Mouse (Mus musculus): ENCODE data around the gene Noc2l. TPM values are rescaled to one million over a fixed set of nuclear protein-coding genes. Genes with fewer than 3 reads are reported as not detected.

Gene Noc2l
- 56.5 and 59.5 TPM in 2 replicates for polyA plus RNA-seq (2014; fragmentation: Nextera tagmentation; extraction: Ambion mirVana)

- WGBS: 1% methylated on average over 57 of the region's 90 CpGs
These were observed at the start of gene Noc2l for GRCm38 (mm10) chr4:156235808-156236533. Gene Noc2l (plus strand): TSS chr4:156236010.

GRCm38 (mm10) chr4:156188162-156188810 lies 47.5 kb upstream of the Noc2l start:
- 49% methylated on average over 5 of the region's 5 CpGs for WGBS
- Histone ChIP-seq H3K27me3 (replicated peaks; ENCODE audit: control insufficient read depth, insufficient read depth, low read length) (no peaks in the 10 kb centered on the region), H3K4me3 (ENCODE audit: low read depth, low read length) (no peak overlapping the region), H3K4me1 (ENCODE audit: control insufficient read depth, insufficient read depth, low read length) (peaks cover 40% of the 10 kb centered on the region), H3K9ac (ENCODE audit: low read depth, low read length) (0 out of 2 replicates have a peak overlapping the region, but pooled peaks have one; percentile 27), H3K4me2 (ENCODE audit: low read depth, low read length) (0 out of 2 replicates have a peak overlapping the region, but pooled peaks have one; percentile 2), H3K9me3 (ENCODE audit: control insufficient read depth, low read length) (no peaks in the 10 kb centered on the region), H3K27ac (replicated peaks; ENCODE audit: low read depth, low read length) (peak overlapping the region; percentile 75; the same call in 1 of the 2 replicates), H3K36me3 (ENCODE audit: control insufficient read depth, insufficient read depth, low read length) (peaks cover 49% of the 10 kb centered on the region)
- ATAC-seq (ENCODE audit: low read depth) (no peak), DNase-seq (ENCODE audit: low spot score) (no peak)

More at GRCm38 (mm10) chr4:156235808-156236533, at the start of gene Noc2l:
- DNase-seq (ENCODE audit: low spot score): peak; percentile 96
- H3K4me2 ChIP-seq (ENCODE audit: low read depth, low read length): peak within 1 kb of the TSS; percentile 93
- H3K9ac ChIP-seq (ENCODE audit: low read depth, low read length): peak within 1 kb of the TSS; percentile 79
- no peaks in the 10 kb centered on the region for H3K27me3 ChIP-seq (replicated peaks; ENCODE audit: control insufficient read depth, insufficient read depth, low read length)
- peak within 1 kb of the TSS; percentile 91 for H3K4me3 ChIP-seq (ENCODE audit: low read depth, low read length)
- H3K36me3 ChIP-seq (ENCODE audit: control insufficient read depth, insufficient read depth, low read length): peaks cover 59% of the 10 kb centered on the region
- peak within 1 kb of the TSS; percentile 90 for H3K27ac ChIP-seq (replicated peaks; ENCODE audit: low read depth, low read length)
- no peaks in the 10 kb centered on the region for H3K9me3 ChIP-seq (ENCODE audit: control insufficient read depth, low read length)
- ATAC-seq (ENCODE audit: low read depth): peak; percentile 91
- H3K4me1 ChIP-seq (ENCODE audit: control insufficient read depth, insufficient read depth, low read length): peaks cover 4% of the 10 kb centered on the region; the same call in 1 of the 2 replicates

GRCm38 (mm10) chr4:156188811-156189323 lies 46.9 kb upstream of the Noc2l start:
- peaks cover 45% of the 10 kb centered on the region for H3K36me3 ChIP-seq (ENCODE audit: control insufficient read depth, insufficient read depth, low read length)

GRCm38 (mm10) chr4:156192421-156193199 lies 43.2 kb upstream of the Noc2l start:
- 33% methylated on average over 8 of the region's 8 CpGs for WGBS
- Histone ChIP-seq H3K27ac (replicated peaks; ENCODE audit: low read depth, low read length) (peak overlapping the region; percentile 72), H3K4me3 (ENCODE audit: low read depth, low read length) (no peak overlapping the region), H3K36me3 (ENCODE audit: control insufficient read depth, insufficient read depth, low read length) (peaks cover 42% of the 10 kb centered on the region), H3K9me3 (ENCODE audit: control insufficient read depth, low read length) (no peaks in the 10 kb centered on the region), H3K4me1 (ENCODE audit: control insufficient read depth, insufficient read depth, low read length) (peaks cover 43% of the 10 kb centered on the region), H3K27me3 (replicated peaks; ENCODE audit: control insufficient read depth, insufficient read depth, low read length) (no peaks in the 10 kb centered on the region), H3K9ac (ENCODE audit: low read depth, low read length) (no peak overlapping the region), H3K4me2 (ENCODE audit: low read depth, low read length) (peak overlapping the region; percentile 13; the same call in 1 of the 2 replicates)
- DNase-seq (ENCODE audit: low spot score): peak; percentile 63
- peak; percentile 17; the same call in 1 of the 2 replicates for ATAC-seq (ENCODE audit: low read depth)

More at GRCm38 (mm10) chr4:156188811-156189323, 46.9 kb upstream of the Noc2l start:
- 0 out of 2 replicates have a peak overlapping the region, but pooled peaks have one; percentile 2 for H3K4me2 ChIP-seq (ENCODE audit: low read depth, low read length)
- DNase-seq (ENCODE audit: low spot score) (peak; percentile 66), ATAC-seq (ENCODE audit: low read depth) (peak; percentile 31)
- H3K4me3 ChIP-seq (ENCODE audit: low read depth, low read length): no peak overlapping the region
- 23% methylated on average over 6 of the region's 6 CpGs for WGBS
- H3K9ac ChIP-seq (ENCODE audit: low read depth, low read length): peak overlapping the region; percentile 27; the same call in 1 of the 2 replicates
- H3K27me3 ChIP-seq (replicated peaks; ENCODE audit: control insufficient read depth, insufficient read depth, low read length): no peaks in the 10 kb centered on the region
- H3K9me3 ChIP-seq (ENCODE audit: control insufficient read depth, low read length): no peaks in the 10 kb centered on the region
- peak overlapping the region; percentile 75 for H3K27ac ChIP-seq (replicated peaks; ENCODE audit: low read depth, low read length)
- peaks cover 46% of the 10 kb centered on the region for H3K4me1 ChIP-seq (ENCODE audit: control insufficient read depth, insufficient read depth, low read length)

GRCm38 (mm10) chr4:156193200-156193590 lies 42.6 kb upstream of the Noc2l start:
- Histone ChIP-seq H3K4me3 (ENCODE audit: low read depth, low read length) (no peak overlapping the region), H3K9ac (ENCODE audit: low read depth, low read length) (no peak overlapping the region), H3K27me3 (replicated peaks; ENCODE audit: control insufficient read depth, insufficient read depth, low read length) (no peaks in the 10 kb centered on the region), H3K4me1 (ENCODE audit: control insufficient read depth, insufficient read depth, low read length) (peaks cover 41% of the 10 kb centered on the region), H3K27ac (replicated peaks; ENCODE audit: low read depth, low read length) (peak overlapping the region; percentile 72), H3K9me3 (ENCODE audit: control insufficient read depth, low read length) (no peaks in the 10 kb centered on the region), H3K4me2 (ENCODE audit: low read depth, low read length) (peak overlapping the region; percentile 21; the same call in 1 of the 2 replicates), H3K36me3 (ENCODE audit: control insufficient read depth, insufficient read depth, low read length) (peaks cover 42% of the 10 kb centered on the region)
- ATAC-seq (ENCODE audit: low read depth) (no peak), DNase-seq (ENCODE audit: low spot score) (peak; percentile 29)
- WGBS: 17% methylated on average over 2 of the region's 2 CpGs

GRCm38 (mm10) chr4:156193906-156194305 lies 41.9 kb upstream of the Noc2l start:
- DNase-seq (ENCODE audit: low spot score): no peak
- H3K4me2 ChIP-seq (ENCODE audit: low read depth, low read length): peak overlapping the region; percentile 98; the same call in 1 of the 2 replicates
- ATAC-seq (ENCODE audit: low read depth): no peak
- no peak overlapping the region for H3K4me3 ChIP-seq (ENCODE audit: low read depth, low read length)
- 47% methylated on average over 5 of the region's 5 CpGs for WGBS
- no peak overlapping the region; the same call in 1 of the 2 replicates for H3K27ac ChIP-seq (replicated peaks; ENCODE audit: low read depth, low read length)
- H3K27me3 ChIP-seq (replicated peaks; ENCODE audit: control insufficient read depth, insufficient read depth, low read length): no peaks in the 10 kb centered on the region
- no peak overlapping the region for H3K9ac ChIP-seq (ENCODE audit: low read depth, low read length)
- H3K4me1 ChIP-seq (ENCODE audit: control insufficient read depth, insufficient read depth, low read length): peaks cover 34% of the 10 kb centered on the region
- peaks cover 42% of the 10 kb centered on the region for H3K36me3 ChIP-seq (ENCODE audit: control insufficient read depth, insufficient read depth, low read length)
- no peaks in the 10 kb centered on the region for H3K9me3 ChIP-seq (ENCODE audit: control insufficient read depth, low read length)

GRCm38 (mm10) chr4:156194346-156194745 lies 41.5 kb upstream of the Noc2l start:
- 0 out of 2 replicates have a peak overlapping the region, but pooled peaks have one; percentile 98 for H3K4me2 ChIP-seq (ENCODE audit: low read depth, low read length)
- peaks cover 30% of the 10 kb centered on the region for H3K4me1 ChIP-seq (ENCODE audit: control insufficient read depth, insufficient read depth, low read length)
- no peak overlapping the region for H3K4me3 ChIP-seq (ENCODE audit: low read depth, low read length)

More at GRCm38 (mm10) chr4:156194346-156194745, 41.5 kb upstream of the Noc2l start:
- Histone ChIP-seq H3K27ac (replicated peaks; ENCODE audit: low read depth, low read length) (no peak overlapping the region), H3K9me3 (ENCODE audit: control insufficient read depth, low read length) (no peaks in the 10 kb centered on the region), H3K36me3 (ENCODE audit: control insufficient read depth, insufficient read depth, low read length) (peaks cover 42% of the 10 kb centered on the region), H3K9ac (ENCODE audit: low read depth, low read length) (no peak overlapping the region), H3K27me3 (replicated peaks; ENCODE audit: control insufficient read depth, insufficient read depth, low read length) (no peaks in the 10 kb centered on the region)
- DNase-seq (ENCODE audit: low spot score) (no peak), ATAC-seq (ENCODE audit: low read depth) (no peak)
- WGBS: 52% methylated on average over 6 of the region's 6 CpGs
